Mouse (Mus musculus) neutrophil, adult 5-6 weeks (primary cell): Measurements from ENCODE around the gene Tigd2. TPM values are rescaled to one million over a fixed set of nuclear protein-coding genes. Genes with fewer than 3 reads are reported as not detected.

Experiments
- ATAC-seq: fragments of 151-379, 151-347 bp; 2 replicates; pipeline ENCODE4 v1.8.0; 2017; ENCODE audit warnings: mild to moderate bottlenecking, moderate TSS enrichment; ENCODE audit not compliant: insufficient number of reproducible peaks, poor library complexity, low FRiP score, severe bottlenecking; ENCODE audit errors: extremely low read depth
- total RNA-seq: library from RNA; stranded (forward); fragments of 200-1000 nt; gene quantifications from 2 replicates; pipeline ENCODE4 v1.2.3, GENCODE M21; 2017

Gene Tigd2
- total RNA-seq, 1 experiment from 2014 or later, result 42.8 TPM

- no peak for ATAC-seq
Observed at GRCm38 (mm10) chr6:59233651-59234050, 25.0 kb downstream of the Tigd2 start.

- no peak for ATAC-seq
Observed at GRCm38 (mm10) chr6:59249675-59250074, 41.0 kb downstream of the Tigd2 start.

GRCm38 (mm10) chr6:59250536-59250935 is 41.9 kb downstream of the Tigd2 start:
- ATAC-seq, result no peak

GRCm38 (mm10) chr6:59255909-59256308 is 47.2 kb downstream of the Tigd2 start:
- no peak for ATAC-seq

Other genes with a start within 250 kb of the Tigd2 start
- gene Fam13a, start 184.3 kb upstream of the Tigd2 start, total RNA-seq, result 0.37 TPM in 1 of 2 replicates, not detected in the other
- 2.1 and 2.7 TPM in 2 replicates for gene Gprin3, start 217.4 kb downstream of the Tigd2 start, total RNA-seq